Mouse (Mus musculus) myocyte (in vitro differentiated cells): ENCODE measurements around the gene Etv5.

ENCODE experiments used
- E2F4 ChIP-seq: IDR thresholded peaks from one replicate; pipeline ENCODE4 v1.6.1; 2011; ENCODE audit warnings: mild to moderate bottlenecking, control low read depth, moderate library complexity; ENCODE audit not compliant: insufficient read depth
- MAX ChIP-seq: IDR thresholded peaks from one replicate; pipeline ENCODE4 v1.6.1; 2011; ENCODE audit warnings: low read depth, mild to moderate bottlenecking, control low read depth
- MYOD1 ChIP-seq, 3 experiments: IDR thresholded peaks; one replicate each; pipeline ENCODE4 v1.6.1; 2011; ENCODE audit warnings: control low read depth in 2 of 3, low read depth in 2 of 3, mild to moderate bottlenecking in 2 of 3, moderate library complexity in 1 of 3; ENCODE audit not compliant: insufficient read length in 2 of 3, control insufficient read depth in 1 of 3
- POLR2A ChIP-seq: IDR thresholded peaks from one replicate; pipeline ENCODE4 v1.6.1; 2011; ENCODE audit warnings: low read depth, mild to moderate bottlenecking, control low read depth, moderate library complexity; ENCODE audit not compliant: insufficient read length
- POLR2AphosphoS2 ChIP-seq: IDR thresholded peaks from one replicate; pipeline ENCODE4 v1.6.1; 2011; ENCODE audit warnings: low read depth, control low read depth; ENCODE audit not compliant: insufficient read length
- REST ChIP-seq: IDR thresholded peaks from one replicate; pipeline ENCODE4 v1.6.1; 2011; ENCODE audit warnings: mild to moderate bottlenecking, control low read depth, moderate library complexity; ENCODE audit not compliant: insufficient read depth, insufficient read length
- TCF3 ChIP-seq: IDR thresholded peaks from one replicate; pipeline ENCODE4 v1.6.1; 2011; ENCODE audit warnings: low read depth, control low read depth; ENCODE audit not compliant: insufficient read length
- USF1 ChIP-seq: IDR thresholded peaks from one replicate; pipeline ENCODE4 v1.6.1; 2011; ENCODE audit warnings: low read depth, mild to moderate bottlenecking, control low read depth, moderate library complexity

- no peak for TF ChIP-seq MAX
- no peak for TF ChIP-seq USF1
- TF ChIP-seq POLR2A = no peak
- TF ChIP-seq REST = no peak
- TF ChIP-seq TCF3 = no peak
- no peak for TF ChIP-seq POLR2AphosphoS2
- no peak for TF ChIP-seq E2F4
- no peak for TF ChIP-seq MYOD1 (IDR thresholded peaks at IDR 0.05; ENCODE audit: control insufficient read depth in 1 of 3, insufficient read length in 2 of 3, low read depth in 2 of 3)
Measured at GRCm38 (mm10) chr16:22448093-22448492, 8.6 kb upstream of the Etv5 start.
